Mouse (Mus musculus) neural tube, embryonic 14.5 days (tissue): ENCODE results near the gene Fbxl2. TPM values are rescaled to one million over a fixed set of nuclear protein-coding genes. Genes with fewer than 3 reads are reported as not detected.
"Not testable (repeated sequence)": the region's sequence is repeated elsewhere in the genome, so short reads cannot be mapped to it uniquely, and the experiment has no call there.

Source experiments
- ATAC-seq: fragments of 200-750 bp; cut with Nextera tagmentation; 2 replicates; pipeline ENCODE4 v1.8.0; 2017; ENCODE audit warnings: low read depth, mild to moderate bottlenecking, moderate TSS enrichment, moderate library complexity
- H3K27ac ChIP-seq: fragments of 300-500 bp; sonication (generic); 2 replicates; pipeline ENCODE4 v1.5.1; 2014; ENCODE audit warnings: low read depth, mild to moderate bottlenecking, control low read depth, low read length, moderate library complexity, mixed read lengths
- H3K27me3 ChIP-seq: fragments of 300-500 bp; sonication (generic); 2 replicates; pipeline ENCODE4 v1.6.1; 2014; ENCODE audit warnings: low read length; ENCODE audit not compliant: control insufficient read depth, insufficient read depth
- H3K36me3 ChIP-seq: fragments of 300-500 bp; sonication (generic); 2 replicates; pipeline ENCODE4 v1.6.1; 2014; ENCODE audit warnings: low read length, mixed read lengths; ENCODE audit not compliant: control insufficient read depth, insufficient read depth
- H3K4me1 ChIP-seq: fragments of 300-500 bp; sonication (generic); 2 replicates; pipeline ENCODE4 v1.6.1; 2014; ENCODE audit warnings: low read length; ENCODE audit not compliant: control insufficient read depth, insufficient read depth
- H3K4me2 ChIP-seq: fragments of 300-500 bp; sonication (generic); 2 replicates; pipeline ENCODE4 v1.6.1; 2014; ENCODE audit warnings: mild to moderate bottlenecking, low read depth, low read length, control low read depth
- H3K4me3 ChIP-seq: fragments of 300-500 bp; sonication (generic); 2 replicates; pipeline ENCODE4 v1.5.1; 2014; ENCODE audit warnings: low read depth, low read length, control low read depth, mixed read lengths
- H3K9ac ChIP-seq: fragments of 300-500 bp; sonication (generic); replicated peaks from 2 replicates; pipeline ENCODE4 v1.6.1; 2014; ENCODE audit warnings: low read depth, mild to moderate bottlenecking, control low read depth, low read length, mixed read lengths
- H3K9me3 ChIP-seq: fragments of 300-500 bp; sonication (generic); 2 replicates; pipeline ENCODE4 v1.6.1; 2016; ENCODE audit warnings: low read length; ENCODE audit not compliant: control insufficient read depth
- WGBS: fragments of 180-500 bp; shearing (Covaris S2); extraction: QIAGEN DNeasy Blood & Tissue Kit; methylation state at CpG from one replicate; pipeline ENCODE4 v1.1.7; 2014; 5-methylcytosine and 5-hydroxymethylcytosine counted together
- polyA plus RNA-seq: library from polyadenylated mRNA; unstranded; fragments of >200 nt; fragmentation: Nextera tagmentation; extraction: Ambion mirVana; gene quantifications from 2 replicates; pipeline ENCODE4 v1.2.1, GENCODE M21; 2014

Fbxl2 gene
- 26.2 and 30.6 TPM in 2 replicates for polyA plus RNA-seq

- 88% methylated on average over 10 of the region's 10 CpGs for WGBS
- H3K4me1 ChIP-seq: no peaks in the 10 kb centered on the region
- ATAC-seq: no peak
- H3K27ac ChIP-seq: no peak within 1 kb of the TSS
- no peaks in the 10 kb centered on the region for H3K36me3 ChIP-seq
- H3K27me3 ChIP-seq: no peaks in the 10 kb centered on the region
- no peak within 1 kb of the TSS for H3K9ac ChIP-seq
- H3K9me3 ChIP-seq: no peaks in the 10 kb centered on the region
- no peak within 1 kb of the TSS for H3K4me2 ChIP-seq
- no peak within 1 kb of the TSS for H3K4me3 ChIP-seq
Observed at GRCm38 (mm10) chr9:114046028-114046427, at the start of gene Fbxl2. Gene Fbxl2 (minus strand): TSS chr9:114046191.

GRCm38 (mm10) chr9:114094854-114095253 is 48.9 kb upstream of the Fbxl2 start:
- H3K36me3 ChIP-seq: no peaks in the 10 kb centered on the region
- H3K4me2 ChIP-seq: no peak overlapping the region
- no peaks in the 10 kb centered on the region for H3K27me3 ChIP-seq
- no peak overlapping the region for H3K27ac ChIP-seq
- WGBS: 95% methylated on average over 2 of the region's 2 CpGs
- no peak overlapping the region for H3K9ac ChIP-seq
- no peak for ATAC-seq
- no peak overlapping the region for H3K4me3 ChIP-seq
- H3K9me3 ChIP-seq: no peaks in the 10 kb centered on the region
- H3K4me1 ChIP-seq: no peaks in the 10 kb centered on the region

- not testable (repeated sequence) for H3K4me2 ChIP-seq, H3K27me3 ChIP-seq, H3K4me3 ChIP-seq, H3K4me1 ChIP-seq, H3K9ac ChIP-seq, H3K36me3 ChIP-seq, H3K27ac ChIP-seq, H3K9me3 ChIP-seq, ATAC-seq
- WGBS: 13% methylated on average over 7 of the region's 9 CpGs
Observed at GRCm38 (mm10) chr9:114092188-114092587, 46.2 kb upstream of the Fbxl2 start.

GRCm38 (mm10) chr9:114088885-114089284 is 42.9 kb upstream of the Fbxl2 start:
- H3K36me3 ChIP-seq, H3K27ac ChIP-seq, H3K4me3 ChIP-seq, H3K4me1 ChIP-seq, ATAC-seq, H3K4me2 ChIP-seq, H3K9ac ChIP-seq, H3K27me3 ChIP-seq, H3K9me3 ChIP-seq: not testable (repeated sequence)
- 91% methylated on average over 6 of the region's 6 CpGs for WGBS

DNA sequence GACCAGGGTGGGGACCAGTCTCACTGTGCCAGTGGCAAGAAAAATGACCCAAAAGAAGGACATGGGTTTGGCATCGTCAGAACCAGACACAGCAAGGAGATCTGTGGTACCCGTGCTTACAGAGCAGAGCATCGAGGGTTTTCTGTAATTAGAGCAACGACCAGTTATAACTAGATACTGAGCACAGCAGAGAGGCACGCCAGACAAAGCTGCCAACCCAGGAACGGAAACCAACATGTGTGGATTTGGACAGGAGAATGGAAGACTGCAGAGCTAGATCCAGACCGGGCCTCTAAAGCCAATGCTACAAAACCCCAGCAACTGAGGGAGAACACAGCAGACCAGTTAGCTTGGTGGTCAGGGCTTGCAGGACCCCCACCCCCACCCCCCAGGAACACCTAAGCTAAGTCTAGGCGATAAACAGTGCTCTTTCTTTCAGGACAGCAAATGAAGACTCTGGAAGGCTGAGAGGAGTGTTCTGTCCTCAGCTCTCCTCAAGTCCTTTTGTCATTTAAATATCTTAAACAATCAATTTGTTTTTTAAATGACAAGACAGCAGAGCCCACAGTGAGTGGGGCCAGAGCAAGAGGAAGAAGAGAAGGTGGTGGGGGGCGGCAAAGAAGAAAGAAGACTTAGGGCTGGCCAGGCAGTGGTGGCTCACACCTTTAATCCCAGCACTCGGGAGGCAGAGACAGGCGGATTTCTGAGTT is 41.3 kb upstream of the Fbxl2 start:
- WGBS: 72% methylated on average over 11 of the region's 11 CpGs

GRCm38 (mm10) chr9:114086422-114086821 is 40.4 kb upstream of the Fbxl2 start:
- H3K27me3 ChIP-seq: no peaks in the 10 kb centered on the region

More for the DNA sequence above, 41.3 kb upstream of the Fbxl2 start:
- H3K4me3 ChIP-seq: no peak overlapping the region
- H3K4me2 ChIP-seq: no peak overlapping the region
- H3K27ac ChIP-seq: no peak overlapping the region
- no peaks in the 10 kb centered on the region for H3K4me1 ChIP-seq
- H3K27me3 ChIP-seq: no peaks in the 10 kb centered on the region
- ATAC-seq: no peak
- no peak overlapping the region for H3K9ac ChIP-seq
- H3K36me3 ChIP-seq: no peaks in the 10 kb centered on the region
- H3K9me3 ChIP-seq: no peaks in the 10 kb centered on the region

GRCm38 (mm10) chr9:114073681-114074080 is 27.7 kb upstream of the Fbxl2 start:
- H3K36me3 ChIP-seq: no peaks in the 10 kb centered on the region
- no peaks in the 10 kb centered on the region for H3K4me1 ChIP-seq
- 88% methylated on average over 19 of the region's 19 CpGs for WGBS
- no peak overlapping the region for H3K4me3 ChIP-seq
- H3K27me3 ChIP-seq: no peaks in the 10 kb centered on the region
- H3K9me3 ChIP-seq: no peaks in the 10 kb centered on the region
- H3K4me2 ChIP-seq: no peak overlapping the region
- no peak for ATAC-seq
- no peak overlapping the region for H3K9ac ChIP-seq
- no peak overlapping the region for H3K27ac ChIP-seq

More at GRCm38 (mm10) chr9:114086422-114086821, 40.4 kb upstream of the Fbxl2 start:
- no peak overlapping the region for H3K27ac ChIP-seq
- H3K9me3 ChIP-seq: no peaks in the 10 kb centered on the region
- no peaks in the 10 kb centered on the region for H3K36me3 ChIP-seq
- 86% methylated on average over 3 of the region's 3 CpGs for WGBS
- H3K4me3 ChIP-seq: no peak overlapping the region
- H3K4me1 ChIP-seq: no peaks in the 10 kb centered on the region
- no peak overlapping the region for H3K9ac ChIP-seq
- no peak for ATAC-seq
- H3K4me2 ChIP-seq: no peak overlapping the region

- Histone ChIP-seq H3K4me2 (no peak overlapping the region), H3K9ac (no peak overlapping the region), H3K36me3 (no peaks in the 10 kb centered on the region), H3K9me3 (no peaks in the 10 kb centered on the region), H3K27me3 (no peaks in the 10 kb centered on the region), H3K27ac (no peak overlapping the region), H3K4me1 (no peaks in the 10 kb centered on the region), H3K4me3 (no peak overlapping the region)
- 72% methylated on average over 6 of the region's 6 CpGs for WGBS
- ATAC-seq: no peak
Observed at GRCm38 (mm10) chr9:114069372-114069771, 23.4 kb upstream of the Fbxl2 start.

GRCm38 (mm10) chr9:114068494-114069053 is 22.6 kb upstream of the Fbxl2 start:
- Histone ChIP-seq H3K4me3 (no peak overlapping the region), H3K9ac (no peak overlapping the region), H3K27me3 (no peaks in the 10 kb centered on the region), H3K27ac (no peak overlapping the region), H3K9me3 (no peaks in the 10 kb centered on the region), H3K4me1 (no peaks in the 10 kb centered on the region), H3K36me3 (no peaks in the 10 kb centered on the region), H3K4me2 (no peak overlapping the region)
- WGBS: 65% methylated on average over 12 of the region's 12 CpGs
- no peak for ATAC-seq
